Comparison of ENCODE assay signal across 8 mouse cellular contexts in genomic region chr2:112261748-112262653, GRCm38 (mm10). TPM values are rescaled to one million over a fixed set of nuclear protein-coding genes. Genes with fewer than 3 reads are reported as not detected.
DNase-seq lines count a peak whose midpoint lies in the region; ATAC-seq and TF ChIP-seq lines count a peak whose summit lies in the region.

TSS of gene Nop10 (plus strand) at chr2:112261926.

- H3K9ac ChIP-seq in embryonic facial prominence, embryonic 12.5 days = peak within 1 kb of the TSS; percentile 59
- peak within 1 kb of the TSS; percentile 55 for H3K9ac ChIP-seq in limb, embryonic 12.5 days (replicated peaks)
- H3K9ac ChIP-seq in midbrain, embryonic 15.5 days = peak within 1 kb of the TSS; percentile 61

- no peaks in the 10 kb centered on the region for H3K36me3 ChIP-seq in embryonic facial prominence, embryonic 12.5 days
- H3K36me3 ChIP-seq in kidney, adult 2 months (ENCODE audit: control insufficient read depth, insufficient read depth, low read length) = no peaks in the 10 kb centered on the region
- H3K36me3 ChIP-seq in limb, embryonic 12.5 days = no peaks in the 10 kb centered on the region
- H3K36me3 ChIP-seq in midbrain, embryonic 15.5 days (replicated peaks) = no peaks in the 10 kb centered on the region
- no peaks in the 10 kb centered on the region for H3K36me3 ChIP-seq in spleen, adult 2 months (ENCODE audit: control insufficient read depth, insufficient read depth, low read length)

- no peak within 1 kb of the TSS for H3K27ac ChIP-seq in embryonic facial prominence, embryonic 12.5 days
- peak within 1 kb of the TSS; percentile 59; the same call in 1 of the 2 replicates for H3K27ac ChIP-seq in kidney, adult 2 months (ENCODE audit: insufficient read depth, low read depth, low read length)
- peak within 1 kb of the TSS; percentile 62; the same call in 1 of the 2 replicates for H3K27ac ChIP-seq in limb, embryonic 12.5 days
- H3K27ac ChIP-seq in midbrain, embryonic 15.5 days = peak within 1 kb of the TSS; percentile 80
- peak within 1 kb of the TSS; percentile 44 for H3K27ac ChIP-seq in spleen, adult 2 months (ENCODE audit: insufficient read depth, low read length)

- TF ChIP-seq POLR2A in kidney, adult 2 months (IDR thresholded peaks at IDR 0.05; ENCODE audit: low read depth, low read length) = peak; percentile 92
- TF ChIP-seq POLR2A in spleen, adult 2 months (IDR thresholded peaks at IDR 0.05; ENCODE audit: low read depth, low read length) = peak; percentile 88

- peak; percentile 67 for DNase-seq in 3134 (ENCODE audit: extremely low read depth, insufficient read length, low spot score)
- peak; percentile 77 for DNase-seq in adrenal gland, postnatal 25 days
- DNase-seq in heart, adult 18-20 months = peak; percentile 90 to 91
- DNase-seq in kidney, adult 2 months = peak; percentile 92
- peak; percentile 76 to 77 for DNase-seq in spleen, adult 2 months (ENCODE audit: low read depth in 1 of 2, low spot score in 2 of 2)

- peak; percentile 44; the same call in 1 of the 2 replicates for ATAC-seq in embryonic facial prominence, embryonic 12.5 days (ENCODE audit: insufficient number of reproducible peaks, insufficient read depth, low FRiP score, low TSS enrichment)
- peak; percentile 46; the same call in 1 of the 2 replicates for ATAC-seq in limb, embryonic 12.5 days (ENCODE audit: insufficient number of reproducible peaks, insufficient read depth, low FRiP score, low TSS enrichment, low read depth)
- ATAC-seq in midbrain, embryonic 15.5 days (replicated peaks) = peak; percentile 73

- no peaks in the 10 kb centered on the region for H3K27me3 ChIP-seq in embryonic facial prominence, embryonic 12.5 days
- no peaks in the 10 kb centered on the region for H3K27me3 ChIP-seq in kidney, adult 2 months (replicated peaks; ENCODE audit: control insufficient read depth, insufficient read depth, low read length)
- H3K27me3 ChIP-seq in limb, embryonic 12.5 days = no peaks in the 10 kb centered on the region
- H3K27me3 ChIP-seq in midbrain, embryonic 15.5 days (replicated peaks) = no peaks in the 10 kb centered on the region
- H3K27me3 ChIP-seq in spleen, adult 2 months (ENCODE audit: control insufficient read depth, insufficient read depth, low read length) = no peaks in the 10 kb centered on the region

- H3K4me3 ChIP-seq in embryonic facial prominence, embryonic 12.5 days = peak within 1 kb of the TSS; percentile 60
- peak within 1 kb of the TSS; percentile 60 for H3K4me3 ChIP-seq in kidney, adult 2 months (ENCODE audit: insufficient read depth, low read depth, low read length)
- peak within 1 kb of the TSS; percentile 57 for H3K4me3 ChIP-seq in limb, embryonic 12.5 days (replicated peaks)
- peak within 1 kb of the TSS; percentile 78 for H3K4me3 ChIP-seq in midbrain, embryonic 15.5 days
- peak within 1 kb of the TSS; percentile 68 for H3K4me3 ChIP-seq in spleen, adult 2 months (ENCODE audit: extremely low read depth, insufficient read depth, insufficient read length)

- TF ChIP-seq CTCF in kidney, adult 2 months (conservative IDR thresholded peaks at IDR 0.05; ENCODE audit: insufficient read depth, insufficient read length, low read depth, low read length) = peak; percentile 81
- TF ChIP-seq CTCF in spleen, adult 2 months (IDR thresholded peaks at IDR 0.05; ENCODE audit: extremely low read depth, insufficient read depth, insufficient read length, insufficient replicate concordance) = peak; percentile 57; the same call in 1 of the 2 replicates

- under 1% methylated on average over 36 of the region's 36 CpGs for WGBS in embryonic facial prominence, embryonic 12.5 days
- WGBS in kidney, adult 2 months = under 1% methylated on average over 36 of the region's 36 CpGs
- WGBS in limb, embryonic 12.5 days = under 1% methylated on average over 36 of the region's 36 CpGs
- WGBS in midbrain, embryonic 15.5 days = under 1% methylated on average over 36 of the region's 36 CpGs
- WGBS in spleen, adult 2 months = under 1% methylated on average over 36 of the region's 36 CpGs

- H3K4me2 ChIP-seq in embryonic facial prominence, embryonic 12.5 days (replicated peaks) = peak within 1 kb of the TSS; percentile 64
- peak within 1 kb of the TSS; percentile 60 for H3K4me2 ChIP-seq in limb, embryonic 12.5 days
- peak within 1 kb of the TSS; percentile 65 for H3K4me2 ChIP-seq in midbrain, embryonic 15.5 days

- H3K9me3 ChIP-seq in embryonic facial prominence, embryonic 12.5 days = no peaks in the 10 kb centered on the region
- no peaks in the 10 kb centered on the region for H3K9me3 ChIP-seq in limb, embryonic 12.5 days
- no peaks in the 10 kb centered on the region for H3K9me3 ChIP-seq in midbrain, embryonic 15.5 days

- H3K4me1 ChIP-seq in embryonic facial prominence, embryonic 12.5 days = peaks cover 18% of the 10 kb centered on the region
- H3K4me1 ChIP-seq in kidney, adult 2 months (ENCODE audit: control insufficient read depth, insufficient read depth, low read length) = peaks cover 3% of the 10 kb centered on the region; the same call in 1 of the 2 replicates
- peaks cover 19% of the 10 kb centered on the region for H3K4me1 ChIP-seq in limb, embryonic 12.5 days (replicated peaks)
- peaks cover 29% of the 10 kb centered on the region for H3K4me1 ChIP-seq in midbrain, embryonic 15.5 days
- H3K4me1 ChIP-seq in spleen, adult 2 months (ENCODE audit: control insufficient read depth, insufficient read depth, insufficient read length) = peaks cover 5% of the 10 kb centered on the region; the same call in 1 of the 2 replicates

RNA-seq across cellular contexts. Expression of gene Nop10, which starts in this region (rescaled TPM):
- 134 and 135 TPM in 2 replicates for total RNA-seq in adrenal gland, postnatal 25 days (2021)
- polyA plus RNA-seq in embryonic facial prominence, embryonic 12.5 days (2016; fragmentation: Nextera tagmentation; extraction: Ambion mirVana) = 169 and 180 TPM in 2 replicates
- 10 to 100 TPM; 50.8 to 66.0 TPM for total RNA-seq in heart, adult 18-20 months (2021)
- 166 and 167 TPM in 2 replicates for polyA plus RNA-seq in kidney, adult 2 months (2012; rRNA removed)
- 170 and 181 TPM in 2 replicates for polyA plus RNA-seq in limb, embryonic 12.5 days (2016; fragmentation: Nextera tagmentation; extraction: Ambion mirVana)
- polyA plus RNA-seq in midbrain, embryonic 15.5 days (2015; fragmentation: Nextera tagmentation; extraction: Ambion mirVana) = 153 and 158 TPM in 2 replicates
- 42.0 and 47.2 TPM in 2 replicates for polyA plus RNA-seq in spleen, adult 2 months (2012; rRNA removed)
